Mouse (Mus musculus): ENCODE data around the gene Pspc1. TPM values are rescaled to one million over a fixed set of nuclear protein-coding genes. Genes with fewer than 3 reads are reported as not detected.
"Not testable (repeated sequence)": the region's sequence is repeated elsewhere in the genome, so short reads cannot be mapped to it uniquely, and the experiment has no call there.

The Pspc1 gene
- polyA plus RNA-seq, 1 experiment from 2014 or later: 9.2 TPM

DNA sequence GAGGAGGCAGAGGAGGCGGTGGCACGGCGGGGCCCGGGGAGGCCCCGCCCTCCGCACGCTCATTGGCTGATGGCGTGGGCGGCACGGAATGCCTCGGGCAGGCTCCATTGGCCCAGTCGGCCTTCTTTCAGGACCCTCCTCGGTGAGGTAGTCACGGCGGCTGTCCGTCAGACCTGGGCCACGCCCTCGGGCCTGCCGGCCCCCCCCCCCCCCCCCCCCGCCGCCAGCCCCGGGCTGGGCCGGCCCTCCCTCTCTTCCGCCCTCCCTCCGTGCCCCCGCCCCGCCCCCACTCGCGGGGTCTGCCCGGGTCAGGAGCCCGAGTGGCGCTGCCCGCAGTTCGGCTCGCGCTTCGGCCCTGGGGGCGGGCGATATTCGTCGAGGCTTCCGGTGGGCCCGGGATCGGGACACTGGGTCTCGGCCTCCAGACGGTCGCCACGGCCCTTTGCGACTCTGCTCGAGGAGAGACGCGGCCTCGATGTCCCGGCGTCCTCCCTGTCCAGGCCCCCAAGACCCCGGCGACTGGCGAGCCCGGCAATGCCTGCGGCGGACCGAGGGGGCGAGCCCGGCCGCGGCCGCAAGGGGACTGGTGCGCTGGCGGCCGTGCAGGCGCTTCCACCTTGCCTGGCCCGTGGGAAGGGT is 33.7 kb upstream of the Pspc1 start, which contains the start of gene Zmym5:
TSS of gene Zmym5 (minus strand) at position 16 of the 639 bp plus-strand sequence.
- H3K9me3 ChIP-seq (ENCODE audit: low read length); H3K27me3 ChIP-seq (replicated peaks; ENCODE audit: insufficient read depth, low read length); H3K36me3 ChIP-seq (ENCODE audit: insufficient read depth, low read length); H3K4me1 ChIP-seq (ENCODE audit: insufficient read depth, low read depth, low read length): not testable (repeated sequence)
- peak within 1 kb of the TSS; percentile 69 for H3K4me3 ChIP-seq (ENCODE audit: low read depth, low read length)
- peak within 1 kb of the TSS; percentile 94 for H3K27ac ChIP-seq (ENCODE audit: low read length)
- peak within 1 kb of the TSS; percentile 80 for H3K9ac ChIP-seq (replicated peaks; ENCODE audit: low read depth)
- DNase-seq (ENCODE audit: low spot score) (peak; percentile 86), ATAC-seq (peak; percentile 96)
- peak; percentile 28; the same call in 1 of the 2 replicates for TF ChIP-seq CTCF (IDR thresholded peaks at IDR 0.05)
- WGBS: 0% methylated on average over 22 of the region's 72 CpGs
- H3K4me2 ChIP-seq (replicated peaks; ENCODE audit: low read depth, low read length): peak within 1 kb of the TSS; percentile 65

- H3K36me3 ChIP-seq (ENCODE audit: insufficient read depth, low read length); H3K4me1 ChIP-seq (ENCODE audit: insufficient read depth, low read depth, low read length); H3K9me3 ChIP-seq (ENCODE audit: low read length); H3K27me3 ChIP-seq (replicated peaks; ENCODE audit: insufficient read depth, low read length); ATAC-seq: not testable (repeated sequence)
- Histone ChIP-seq H3K9ac (replicated peaks; ENCODE audit: low read depth) (peak overlapping the region; percentile 76), H3K27ac (ENCODE audit: low read length) (peak overlapping the region; percentile 94), H3K4me2 (replicated peaks; ENCODE audit: low read depth, low read length) (peak overlapping the region; percentile 63), H3K4me3 (ENCODE audit: low read depth, low read length) (peak overlapping the region; percentile 69)
- DNase-seq (ENCODE audit: low spot score): peak; percentile 67
- under 1% methylated on average over 23 of the region's 86 CpGs for WGBS
These were observed 32.9 kb upstream of the Pspc1 start for GRCm38 (mm10) chr14:56810781-56811690.

DNA sequence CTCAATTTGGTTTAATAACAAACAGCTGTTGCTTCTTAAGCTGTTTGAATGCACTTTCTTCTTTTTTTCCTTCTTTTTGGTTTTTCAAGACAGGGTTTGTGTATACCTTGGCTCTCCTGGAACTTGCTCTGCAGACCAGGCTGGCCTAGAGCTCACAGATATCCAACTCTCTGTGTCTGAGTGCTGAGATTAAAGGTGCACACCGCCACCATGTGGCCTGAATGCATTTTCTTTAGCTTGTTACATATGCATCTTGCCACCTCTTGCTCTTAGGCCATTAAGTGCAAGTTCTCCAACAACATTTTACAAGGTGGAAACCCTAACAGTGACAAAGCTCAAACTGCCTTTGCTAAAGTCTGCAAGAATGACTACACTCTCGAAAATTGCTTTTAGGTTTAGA is 15.1 kb upstream of the Pspc1 start:
- Histone ChIP-seq H3K27me3 (replicated peaks; ENCODE audit: insufficient read depth, low read length) (no peaks in the 10 kb centered on the region), H3K4me3 (ENCODE audit: low read depth, low read length) (no peak overlapping the region), H3K36me3 (ENCODE audit: insufficient read depth, low read length) (peaks cover 31% of the 10 kb centered on the region; the same call in 1 of the 2 replicates), H3K9ac (replicated peaks; ENCODE audit: low read depth) (no peak overlapping the region), H3K9me3 (ENCODE audit: low read length) (no peaks in the 10 kb centered on the region), H3K4me1 (ENCODE audit: insufficient read depth, low read depth, low read length) (no peaks in the 10 kb centered on the region), H3K27ac (ENCODE audit: low read length) (no peak overlapping the region), H3K4me2 (replicated peaks; ENCODE audit: low read depth, low read length) (no peak overlapping the region)
- 36% methylated on average over 2 of the region's 2 CpGs for WGBS
- ATAC-seq (no peak), DNase-seq (ENCODE audit: low spot score) (peak; percentile 73)
- TF ChIP-seq EP300 (IDR thresholded peaks at IDR 0.05) (no peak), CTCF (IDR thresholded peaks at IDR 0.05) (peak; percentile 80)

GRCm38 (mm10) chr14:56784575-56784974 is 6.5 kb upstream of the Pspc1 start:
- whole genome bisulfite sequencing: 76% methylated on average over 1 of the region's 1 CpGs
- H3K27ac ChIP-seq (ENCODE audit: low read length): no peak overlapping the region
- H3K36me3 ChIP-seq (ENCODE audit: insufficient read depth, low read length): no peaks in the 10 kb centered on the region
- H3K27me3 ChIP-seq (replicated peaks; ENCODE audit: insufficient read depth, low read length): no peaks in the 10 kb centered on the region
- no peak overlapping the region for H3K4me2 ChIP-seq (replicated peaks; ENCODE audit: low read depth, low read length)
- H3K9me3 ChIP-seq (ENCODE audit: low read length): no peaks in the 10 kb centered on the region
- TF ChIP-seq EP300 (IDR thresholded peaks at IDR 0.05): no peak
- no peak for TF ChIP-seq CTCF (IDR thresholded peaks at IDR 0.05)
- no peak for ATAC-seq
- no peak for DNase-seq (ENCODE audit: low spot score)
- no peaks in the 10 kb centered on the region for H3K4me1 ChIP-seq (ENCODE audit: insufficient read depth, low read depth, low read length)
- no peak overlapping the region for H3K9ac ChIP-seq (replicated peaks; ENCODE audit: low read depth)
- no peak overlapping the region for H3K4me3 ChIP-seq (ENCODE audit: low read depth, low read length)

DNA sequence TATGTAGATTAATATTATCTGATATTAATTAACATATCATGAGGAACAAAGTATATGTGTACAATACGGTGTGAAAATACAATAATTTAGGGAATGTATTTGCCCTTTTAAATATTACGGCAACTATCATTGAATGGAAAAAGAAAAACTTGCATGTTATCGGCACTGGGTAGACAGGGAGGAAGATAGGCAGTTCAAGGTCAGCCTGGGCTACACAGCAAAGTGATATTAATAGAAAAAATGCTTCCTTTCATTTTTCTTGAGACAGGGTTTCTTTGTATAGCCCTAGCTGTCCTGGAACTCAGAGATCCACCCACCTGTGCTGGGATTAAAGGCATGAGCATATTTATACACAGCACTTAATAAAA is 801 bp upstream of the Pspc1 start:
- H3K4me2 ChIP-seq (replicated peaks; ENCODE audit: low read depth, low read length): peak overlapping the region; percentile 80
- DNase-seq (ENCODE audit: low spot score) (no peak), ATAC-seq (no peak)
- H3K27me3 ChIP-seq (replicated peaks; ENCODE audit: insufficient read depth, low read length): no peaks in the 10 kb centered on the region
- H3K27ac ChIP-seq (ENCODE audit: low read length): 0 out of 2 replicates have a peak overlapping the region, but pooled peaks have one; percentile 96
- H3K36me3 ChIP-seq (ENCODE audit: insufficient read depth, low read length): no peaks in the 10 kb centered on the region
- TF ChIP-seq CTCF (IDR thresholded peaks at IDR 0.05) (no peak), EP300 (IDR thresholded peaks at IDR 0.05) (no peak)
- no peaks in the 10 kb centered on the region for H3K4me1 ChIP-seq (ENCODE audit: insufficient read depth, low read depth, low read length)
- no peaks in the 10 kb centered on the region for H3K9me3 ChIP-seq (ENCODE audit: low read length)
- 24% methylated on average over 3 of the region's 3 CpGs for WGBS
- H3K4me3 ChIP-seq (ENCODE audit: low read depth, low read length): peak overlapping the region; percentile 86
- H3K9ac ChIP-seq (replicated peaks; ENCODE audit: low read depth): no peak overlapping the region

GRCm38 (mm10) chr14:56777360-56778136 is 568 bp downstream of the Pspc1 start:
- Histone ChIP-seq H3K4me1 (ENCODE audit: insufficient read depth, low read depth, low read length) (no peaks in the 10 kb centered on the region), H3K9me3 (ENCODE audit: low read length) (no peaks in the 10 kb centered on the region), H3K27me3 (replicated peaks; ENCODE audit: insufficient read depth, low read length) (no peaks in the 10 kb centered on the region), H3K27ac (ENCODE audit: low read length) (peak overlapping the region; percentile 96), H3K4me2 (replicated peaks; ENCODE audit: low read depth, low read length) (peak overlapping the region; percentile 80), H3K4me3 (ENCODE audit: low read depth, low read length) (peak overlapping the region; percentile 86), H3K9ac (replicated peaks; ENCODE audit: low read depth) (peak overlapping the region; percentile 85), H3K36me3 (ENCODE audit: insufficient read depth, low read length) (no peaks in the 10 kb centered on the region)
- TF ChIP-seq EP300 (IDR thresholded peaks at IDR 0.05) (no peak), CTCF (IDR thresholded peaks at IDR 0.05) (no peak)
- WGBS: 1% methylated on average over 65 of the region's 71 CpGs
- ATAC-seq (peak; percentile 44), DNase-seq (ENCODE audit: low spot score) (peak; percentile 75)
